Mouse (Mus musculus) T-helper 1 cell (primary cell): ENCODE data around the gene Nptxr.
"Not testable (repeated sequence)": the region's sequence is repeated elsewhere in the genome, so short reads cannot be mapped to it uniquely, and the experiment has no call there.

ENCODE experiments used
- in situ Hi-C: fragments of 300-600 bp; cut with MboI, MseI; formaldehyde crosslinking; loops from one replicate; pipeline ENCODE4 v1.15.1; 2025; ENCODE audit warnings: high pct_unique_total_duplicates

Gene Nptxr

DNA sequence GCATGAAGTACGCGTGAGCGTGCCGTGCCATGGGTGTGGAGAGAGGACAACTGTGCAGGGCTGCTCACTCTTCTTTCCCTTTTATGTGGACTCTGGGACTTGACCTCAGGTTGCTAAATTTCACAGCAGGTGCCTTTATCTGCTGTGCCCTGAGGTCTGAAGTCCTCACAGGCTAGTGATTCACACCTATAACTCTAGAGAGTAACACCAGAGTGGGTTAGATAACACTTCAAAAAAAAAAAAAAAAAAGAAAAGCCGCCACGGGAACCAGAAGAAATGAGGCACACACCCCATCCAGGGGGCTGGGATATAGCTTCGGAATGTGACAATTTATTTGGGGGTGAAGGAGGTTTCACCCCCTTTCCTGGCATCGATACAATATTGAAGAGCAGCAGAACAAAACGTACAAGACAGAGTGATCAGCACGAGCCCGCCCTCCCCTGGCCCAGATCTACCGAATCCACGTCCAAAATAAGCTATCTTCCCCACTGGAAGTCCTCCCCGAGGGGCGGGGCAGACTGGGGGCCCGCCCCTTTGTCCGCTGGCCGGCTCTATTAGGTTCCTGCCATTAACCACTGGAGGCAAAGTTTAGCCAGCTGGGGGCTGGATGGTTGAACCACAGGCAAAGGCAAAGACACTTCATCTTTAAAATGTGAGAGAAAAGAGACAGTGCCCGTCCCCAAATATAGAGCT, 19.2 kb upstream of the Nptxr start:
- in situ Hi-C loops = no loop called here

DNA sequence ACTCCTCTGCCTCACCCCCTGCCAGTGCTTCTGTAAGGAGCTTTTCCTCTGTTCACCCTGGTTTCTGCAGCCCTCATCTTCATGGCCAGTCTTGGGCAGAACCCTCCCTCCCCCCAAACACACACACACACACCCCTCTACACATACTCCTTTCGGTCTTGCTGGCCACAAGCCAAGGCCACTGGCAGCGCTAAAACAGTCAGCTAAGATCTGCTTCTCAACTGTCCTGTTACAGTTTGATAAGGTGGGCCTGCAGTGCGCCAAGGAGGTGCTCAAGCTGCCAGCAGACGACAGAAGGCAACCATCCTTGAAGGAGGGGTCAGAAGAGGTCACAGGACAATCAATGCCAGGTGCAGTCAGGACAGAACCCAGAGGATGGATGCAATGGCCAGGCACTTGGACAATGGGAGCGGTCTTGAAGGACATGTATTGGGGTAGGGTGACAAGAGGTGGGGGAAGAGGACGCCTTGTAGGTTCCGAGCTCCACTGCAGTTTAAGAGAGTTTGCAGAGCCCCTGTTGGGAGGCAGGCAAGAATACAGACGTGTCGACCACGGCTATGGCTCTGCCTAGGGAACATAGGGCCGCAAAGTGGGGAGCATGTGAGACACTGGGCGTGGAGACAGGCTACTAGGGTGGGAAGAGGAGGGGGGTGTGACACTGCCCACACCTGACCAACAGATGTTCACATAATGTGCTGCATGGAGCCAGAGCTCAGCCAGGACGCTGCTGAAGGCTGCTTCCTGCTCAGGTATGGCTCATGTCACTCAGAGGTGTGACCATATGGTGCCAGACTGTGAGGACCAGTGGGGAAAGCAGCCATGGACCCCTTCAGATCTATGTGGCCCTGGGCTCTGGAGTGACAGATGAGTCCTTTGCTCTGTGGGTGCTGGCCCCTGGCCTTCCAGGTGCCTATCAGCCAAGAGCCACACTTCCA, 18.0 kb upstream of the Nptxr start:
- in situ Hi-C loops = no loop called here

DNA sequence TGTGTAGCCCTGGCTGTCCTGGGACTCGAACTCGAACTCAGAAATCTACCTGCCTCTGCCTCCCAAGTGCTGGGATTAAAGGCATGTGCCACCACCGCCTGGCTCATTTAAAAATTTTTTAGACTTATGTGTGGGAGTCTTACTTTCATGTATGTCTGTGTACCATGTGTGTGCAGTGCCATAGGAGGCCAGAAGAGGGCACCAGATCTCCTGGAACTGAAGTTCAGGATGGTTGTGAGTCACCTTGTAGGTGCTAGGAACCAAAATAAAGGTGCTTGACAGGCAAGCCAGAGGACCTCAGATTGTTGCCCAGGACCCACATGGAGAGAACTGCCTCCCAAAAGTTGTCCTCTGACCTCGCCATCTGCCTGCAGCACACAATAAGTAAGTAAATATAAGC, 13.8 kb upstream of the Nptxr start:
- in situ Hi-C loops = no loop called here

DNA sequence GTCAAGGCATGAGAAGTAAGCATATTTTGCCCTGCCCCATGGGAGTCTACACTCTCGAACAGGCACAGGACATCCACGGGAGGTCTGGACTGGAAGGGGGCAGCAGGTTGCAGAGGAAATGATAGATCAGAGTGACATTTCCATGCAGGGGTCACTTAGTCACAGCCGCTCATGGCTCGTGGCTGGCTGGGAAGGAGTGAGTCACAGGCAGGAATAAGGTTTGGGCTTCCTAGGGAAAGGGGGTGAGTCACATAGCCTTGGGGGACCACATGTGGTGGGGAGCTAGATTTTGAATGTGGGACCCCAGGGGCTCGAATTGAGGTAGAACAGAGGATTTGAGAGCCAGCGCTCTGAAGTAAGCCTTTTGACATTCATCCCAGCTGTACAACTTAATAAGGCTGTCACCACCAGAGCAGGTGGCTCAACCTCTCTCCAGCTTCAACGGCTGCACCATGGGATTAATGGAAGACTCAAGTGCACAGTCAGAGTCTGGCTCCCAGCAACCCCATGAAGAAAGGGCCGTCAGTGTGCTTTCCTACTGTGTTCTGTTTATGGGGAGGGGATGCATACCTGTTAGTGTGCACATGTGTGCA, 9.2 kb upstream of the Nptxr start:
- in situ Hi-C loops = no loop called here

DNA sequence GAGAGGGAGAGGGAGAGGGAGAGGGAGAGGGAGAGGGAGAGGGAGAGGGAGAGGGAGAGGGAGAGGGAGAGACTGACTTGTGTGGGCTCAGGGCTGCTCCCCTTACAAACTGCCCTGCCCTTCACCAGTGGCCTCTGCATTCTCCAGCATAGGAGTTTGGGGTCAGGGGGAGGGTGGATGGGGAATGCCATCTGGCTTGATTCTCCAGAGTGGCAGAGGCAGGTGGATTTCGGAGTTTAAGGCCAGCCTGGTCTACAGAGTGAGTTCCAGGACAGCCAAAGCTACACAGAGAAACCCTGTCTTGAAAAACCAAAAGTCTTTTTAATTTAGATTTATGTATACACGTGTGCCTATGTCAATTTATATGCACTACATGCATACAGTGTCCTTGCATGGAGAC, 8.3 kb upstream of the Nptxr start:
- in situ Hi-C loops = not testable (repeated sequence)

DNA sequence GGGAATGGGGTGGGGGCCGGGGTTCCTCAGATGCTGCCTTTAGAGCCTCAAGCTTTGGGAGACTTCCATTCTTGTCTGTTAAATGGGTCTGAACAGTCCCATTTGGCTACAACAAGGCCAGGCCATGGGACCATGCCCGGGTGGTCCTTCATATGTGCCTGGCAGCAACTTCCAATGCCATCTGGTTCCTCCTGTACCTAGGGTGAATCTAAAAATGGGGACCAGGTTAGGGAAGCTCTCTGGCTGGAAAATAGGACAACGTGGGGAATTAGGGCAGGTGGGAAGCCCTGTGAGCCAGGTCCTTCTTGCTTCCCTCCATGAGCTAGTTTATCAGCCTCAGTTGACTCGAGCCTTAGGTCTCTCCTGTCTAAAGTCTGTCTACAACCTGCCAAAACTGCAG, 6.4 kb upstream of the Nptxr start:
- in situ Hi-C loops = no loop called here

DNA sequence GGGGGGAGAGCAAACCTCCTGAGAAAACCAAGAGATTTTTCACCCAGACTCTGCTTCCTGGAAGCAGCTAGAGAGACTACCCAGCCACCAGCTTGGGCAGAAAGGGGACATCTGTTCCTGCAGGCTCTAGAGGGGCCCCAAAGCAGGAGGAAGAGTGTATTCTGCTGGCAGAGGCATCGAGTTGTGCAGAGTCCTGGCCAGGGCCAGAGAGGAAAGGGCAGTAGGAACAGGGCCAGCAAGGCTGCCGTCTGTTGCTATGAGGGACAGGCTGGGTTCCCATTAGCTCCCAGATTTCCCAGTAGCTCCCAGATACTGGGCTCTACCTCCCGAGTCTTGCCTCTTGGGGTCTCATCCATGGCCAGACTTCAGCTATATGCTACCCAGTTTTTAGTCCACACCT, 5.5 kb upstream of the Nptxr start:
- in situ Hi-C loops = no loop called here

DNA sequence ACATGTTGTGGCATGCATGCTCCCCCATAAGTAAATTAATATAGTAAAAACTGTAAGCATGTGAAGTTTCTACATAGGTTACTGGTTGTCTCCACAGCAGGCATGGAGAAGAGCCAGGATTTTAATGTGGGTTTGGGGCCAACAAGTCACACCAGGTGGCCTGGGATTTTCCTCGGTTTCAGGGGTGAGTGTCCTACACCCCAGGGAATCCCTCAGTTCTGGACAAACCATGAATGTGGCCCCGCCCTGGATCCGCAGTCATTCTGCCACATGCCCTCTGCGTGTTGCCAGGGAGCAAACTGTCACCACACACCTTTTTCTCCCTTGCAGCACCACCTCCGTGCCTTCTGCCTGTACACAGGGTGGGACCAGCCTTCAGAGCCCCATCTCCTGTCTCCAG, 4.1 kb upstream of the Nptxr start:
- in situ Hi-C loops = no loop called here

DNA sequence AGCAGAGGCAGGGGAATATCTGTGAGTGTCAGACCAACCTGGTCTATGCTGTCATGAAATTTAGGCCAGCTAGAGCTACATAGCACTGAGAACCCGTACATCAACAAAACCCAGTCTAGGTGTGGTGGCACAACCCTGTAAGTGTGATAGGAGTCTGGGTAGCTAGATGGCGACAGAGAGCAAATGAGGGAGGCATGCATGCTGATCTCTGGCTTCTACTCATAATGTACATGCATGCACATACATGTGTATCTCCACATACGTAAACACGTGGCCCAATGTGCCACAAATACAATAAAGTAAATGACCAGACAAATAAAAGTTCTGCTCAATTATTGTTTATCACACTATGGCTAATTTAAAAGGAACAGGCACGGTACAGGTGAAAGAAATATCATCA, 3.5 kb upstream of the Nptxr start:
- in situ Hi-C loops = no loop called here

DNA sequence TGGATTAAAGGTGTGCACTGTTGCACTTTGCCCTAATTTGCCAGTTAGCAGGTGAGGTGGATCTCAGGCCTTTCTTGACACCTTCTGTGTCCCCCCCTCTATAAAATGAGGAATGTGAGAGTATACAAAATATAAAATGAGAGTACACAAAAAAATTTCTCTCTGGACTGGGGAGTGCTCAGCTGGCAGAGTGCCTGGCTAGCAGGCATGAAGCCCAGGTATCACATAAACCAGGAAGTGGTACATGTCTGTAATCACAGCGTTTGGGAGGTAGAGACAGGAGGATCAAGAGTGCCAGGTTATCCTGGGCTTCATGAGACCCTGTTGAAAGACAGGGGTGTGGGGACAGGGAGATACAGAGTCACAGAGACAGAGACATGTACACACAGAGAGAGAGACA, 2.5 kb upstream of the Nptxr start:
- in situ Hi-C loops = no loop called here

DNA sequence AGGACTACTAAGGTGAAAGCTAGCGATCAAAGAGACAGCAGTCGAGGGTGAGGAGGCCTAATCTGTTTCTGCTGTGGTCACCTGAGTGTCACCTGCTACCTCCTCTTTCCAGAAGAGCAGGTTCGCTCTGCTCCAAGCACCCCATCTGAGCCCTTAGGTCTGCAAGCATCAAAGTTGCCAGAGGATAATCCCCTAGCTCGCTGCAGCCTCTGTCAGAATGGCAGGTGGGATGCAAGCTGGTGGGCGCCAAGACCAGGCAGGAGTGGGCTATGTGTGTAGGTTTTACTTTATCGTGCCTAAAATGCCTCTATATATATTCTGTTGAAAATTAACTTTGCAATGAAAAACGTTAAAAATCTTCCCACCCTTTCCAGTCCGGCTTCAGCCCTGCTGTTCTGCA, 680 bp upstream of the Nptxr start:
- in situ Hi-C loops = no loop called here

DNA sequence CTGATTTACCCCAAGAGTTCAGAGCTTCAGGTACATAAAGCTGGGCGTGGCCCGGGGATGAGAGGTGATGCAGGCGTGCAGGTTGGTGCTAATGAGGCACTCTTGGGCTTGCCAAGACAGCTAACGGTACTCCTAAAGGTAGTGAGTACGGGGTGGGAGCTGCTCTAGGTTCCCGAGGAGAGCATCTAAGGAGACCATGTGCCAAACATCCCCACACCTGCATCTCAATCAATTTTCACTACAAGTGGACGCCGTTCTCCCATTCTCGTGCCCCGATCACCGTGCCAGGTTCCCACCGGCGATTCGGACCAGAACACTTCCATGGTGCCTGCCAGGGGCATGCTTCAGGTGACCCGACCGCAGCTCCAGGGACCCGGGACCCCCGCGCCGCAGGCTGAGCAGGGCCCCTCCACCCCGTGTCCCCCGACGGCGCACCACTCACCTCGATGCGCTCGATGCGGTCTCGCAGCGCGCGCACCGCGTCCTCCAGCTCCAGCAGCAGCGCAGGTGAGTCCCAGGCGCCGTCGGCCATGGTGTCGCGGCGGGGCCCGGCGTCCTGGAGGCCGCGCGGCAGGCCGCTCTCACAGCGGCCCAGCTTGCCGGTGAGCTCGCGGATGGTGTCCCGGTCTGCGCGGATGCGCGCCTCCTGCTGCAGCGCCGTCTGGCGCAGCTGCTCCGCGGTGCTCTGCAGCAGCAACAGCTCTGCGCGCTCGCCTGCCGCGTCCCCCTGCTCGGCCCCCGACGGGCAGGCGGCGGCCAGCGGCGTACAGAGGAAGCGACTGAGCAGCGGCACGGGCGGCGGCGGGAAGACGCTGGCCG, 824 bp downstream of the Nptxr start:
- in situ Hi-C loops = no loop called here

DNA sequence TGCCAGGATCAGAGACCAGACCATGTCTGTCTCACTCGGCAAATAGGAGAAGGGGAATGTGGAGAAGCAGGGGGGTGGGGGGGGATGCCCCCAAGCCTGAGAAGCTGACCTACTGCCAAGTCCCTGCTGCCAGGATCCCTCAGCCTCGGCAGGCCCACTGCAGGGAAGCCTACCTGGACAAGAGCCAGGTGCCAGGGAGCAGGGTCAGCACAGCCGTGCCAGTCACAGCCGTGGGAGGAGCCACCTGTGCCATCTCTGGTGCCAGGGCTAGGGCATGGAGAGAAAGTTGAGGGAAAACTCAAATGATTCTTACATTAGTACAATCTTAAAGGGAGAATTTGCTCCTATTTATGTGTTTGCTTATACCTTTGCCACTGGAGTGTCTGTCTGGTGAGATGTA, 2.3 kb downstream of the Nptxr start:
- in situ Hi-C loops = no loop called here

DNA sequence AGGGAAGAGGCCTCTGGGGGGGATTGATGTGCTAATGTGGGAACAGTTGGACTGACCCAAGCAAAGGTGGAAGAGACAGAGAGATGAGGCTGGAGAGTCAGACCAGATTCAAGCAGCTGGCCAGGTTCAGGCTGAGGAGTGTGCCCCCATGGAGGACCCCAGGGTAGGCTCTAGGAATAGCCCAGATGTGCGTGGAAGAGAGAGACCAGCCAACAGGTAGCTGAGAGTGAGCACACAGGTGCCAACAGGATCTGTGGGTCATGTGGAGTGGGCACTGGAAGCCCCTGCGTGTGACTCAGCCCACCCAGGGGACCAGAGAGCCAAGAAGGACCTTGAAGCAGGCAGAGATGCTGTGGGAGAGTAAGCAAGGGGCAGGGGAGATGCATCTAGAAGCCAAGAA, 2.9 kb downstream of the Nptxr start:
- in situ Hi-C loops = no loop called here

DNA sequence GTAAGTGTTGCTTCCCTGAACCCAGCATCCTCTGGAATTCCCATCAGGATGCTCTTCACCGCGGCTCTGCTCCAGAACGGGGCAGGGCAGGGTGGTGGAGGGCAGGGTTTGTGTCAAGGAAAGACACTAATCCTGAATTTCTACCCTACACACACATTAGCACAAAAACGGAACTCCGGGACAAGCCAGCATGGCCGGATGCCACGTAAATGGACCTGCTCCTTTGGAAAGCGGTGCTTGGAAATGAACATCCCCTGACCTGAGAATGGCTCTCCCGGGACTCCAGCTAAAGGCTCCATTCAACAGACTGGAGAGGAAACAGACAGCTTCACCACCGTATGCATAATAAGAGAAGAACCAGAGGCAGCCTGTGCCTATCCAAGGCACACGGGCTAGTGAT, 3.9 kb downstream of the Nptxr start:
- in situ Hi-C loops = no loop called here

DNA sequence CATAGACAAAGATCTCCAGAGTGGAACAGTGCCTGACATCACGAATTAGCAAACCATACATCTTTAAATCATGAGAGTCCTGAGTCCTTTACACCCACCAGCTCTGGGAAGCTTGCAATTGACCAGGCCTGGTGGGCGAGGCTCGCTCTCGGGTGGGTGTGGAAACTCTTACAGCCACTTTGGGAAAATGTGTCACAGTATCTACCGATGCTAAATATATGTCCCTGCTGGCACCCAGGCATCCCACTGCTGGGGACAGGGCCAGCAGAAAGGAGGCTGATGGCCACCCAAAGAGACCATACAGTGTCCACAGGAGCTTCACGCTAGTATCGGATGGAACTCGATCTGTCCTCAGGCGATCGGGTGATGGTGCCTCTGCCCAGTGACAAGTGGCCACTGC, 6.0 kb downstream of the Nptxr start:
- in situ Hi-C loops = no loop called here

DNA sequence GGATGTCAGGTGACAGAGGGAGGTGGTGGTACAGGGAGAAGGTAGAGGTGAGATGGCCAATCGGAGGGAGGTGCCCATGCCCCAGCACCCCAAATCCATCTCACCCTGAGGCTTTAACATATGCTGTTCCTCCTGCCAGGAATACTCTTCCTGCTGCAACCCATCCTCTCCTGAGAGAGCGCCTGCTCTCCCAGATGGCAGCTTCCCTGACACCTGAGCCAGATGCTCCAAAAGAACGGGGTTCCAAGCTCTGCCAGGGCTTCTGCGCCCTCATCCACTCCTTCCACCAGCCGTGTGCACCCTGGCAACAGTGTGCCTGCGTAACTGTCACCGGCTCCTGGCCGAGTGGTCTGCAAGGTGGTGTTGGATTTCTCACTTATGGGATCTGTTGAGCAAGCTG, 6.9 kb downstream of the Nptxr start:
- in situ Hi-C loops = no loop called here

DNA sequence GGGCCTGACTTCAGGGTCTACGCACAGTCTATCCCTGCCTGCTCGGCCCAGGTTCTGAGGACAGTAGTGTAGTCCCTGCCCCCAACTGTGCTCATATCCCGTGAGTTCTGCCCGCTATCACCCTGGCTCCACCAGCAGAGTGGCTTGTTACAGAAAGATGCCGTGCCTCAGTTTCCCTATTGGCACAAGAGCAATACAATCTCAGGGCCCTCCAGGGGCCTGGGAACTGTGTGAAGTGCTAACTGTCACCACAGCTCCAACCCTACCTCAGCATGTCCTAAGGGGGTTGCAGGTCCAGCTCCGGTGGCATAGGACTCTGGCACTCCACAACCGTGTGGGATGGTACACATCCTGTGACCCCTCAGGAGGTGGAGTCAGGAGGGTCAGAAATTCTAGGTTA, 7.5 kb downstream of the Nptxr start:
- in situ Hi-C loops = no loop called here

DNA sequence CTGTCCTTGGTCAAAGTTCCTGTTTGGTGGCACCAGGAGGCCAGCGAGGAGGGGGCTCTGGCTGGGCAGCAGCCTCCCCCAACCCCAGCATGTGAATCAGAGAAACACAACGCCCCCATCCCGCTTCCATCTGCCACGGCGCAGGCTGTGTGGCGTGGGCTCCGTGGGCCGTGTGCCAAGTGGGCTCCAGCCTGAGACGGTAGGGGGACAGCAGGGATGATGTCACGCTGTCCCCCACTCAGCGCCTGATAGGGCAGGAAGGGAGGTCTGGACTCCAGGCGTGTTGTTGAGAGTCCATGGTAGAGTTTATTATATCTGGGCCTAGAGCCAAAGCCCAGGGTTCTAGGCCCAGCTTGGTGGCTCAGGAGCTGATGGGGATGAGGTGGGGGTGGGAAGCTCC, 8.3 kb downstream of the Nptxr start:
- in situ Hi-C loops = no loop called here

DNA sequence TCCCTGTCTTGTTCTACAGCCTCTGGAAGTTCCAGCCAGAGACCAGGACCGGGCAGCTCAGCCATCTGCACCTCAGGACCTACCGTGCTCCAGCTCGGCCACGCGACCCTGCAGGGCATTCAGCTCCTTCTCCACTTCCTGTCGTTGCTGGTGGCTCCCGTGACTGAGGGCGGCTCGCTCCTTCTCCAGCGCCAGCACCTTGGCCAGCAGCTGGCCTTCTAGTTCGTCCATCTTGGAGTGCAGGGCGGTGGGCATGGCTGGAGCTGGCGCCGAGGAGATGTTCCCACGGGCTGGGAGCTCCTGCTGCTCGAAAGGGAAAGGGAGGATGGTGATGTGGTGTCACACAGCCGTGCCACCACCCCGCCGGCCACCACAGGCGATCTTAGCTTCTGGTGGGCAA, 10.4 kb downstream of the Nptxr start:
- in situ Hi-C loops = no loop called here

DNA sequence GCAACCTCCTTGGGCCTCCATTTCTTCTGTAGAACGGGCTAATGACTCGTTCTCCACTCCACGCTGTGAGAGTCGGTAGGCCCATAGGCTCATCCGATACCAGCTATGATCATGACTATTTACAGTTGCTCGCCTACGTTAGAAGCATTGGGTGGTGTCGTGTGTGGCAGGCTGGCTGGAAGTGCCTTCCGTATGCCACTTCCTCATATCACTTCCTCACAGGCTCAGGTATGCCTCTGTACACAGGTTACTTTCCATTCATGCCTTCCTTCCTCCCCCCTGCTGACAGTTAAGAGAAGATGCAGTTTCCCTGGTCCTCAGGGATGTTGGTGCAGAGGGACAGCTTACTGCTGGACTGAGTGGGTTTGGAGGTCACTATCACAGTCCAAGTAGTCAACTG, 11.5 kb downstream of the Nptxr start:
- in situ Hi-C loops = no loop called here

DNA sequence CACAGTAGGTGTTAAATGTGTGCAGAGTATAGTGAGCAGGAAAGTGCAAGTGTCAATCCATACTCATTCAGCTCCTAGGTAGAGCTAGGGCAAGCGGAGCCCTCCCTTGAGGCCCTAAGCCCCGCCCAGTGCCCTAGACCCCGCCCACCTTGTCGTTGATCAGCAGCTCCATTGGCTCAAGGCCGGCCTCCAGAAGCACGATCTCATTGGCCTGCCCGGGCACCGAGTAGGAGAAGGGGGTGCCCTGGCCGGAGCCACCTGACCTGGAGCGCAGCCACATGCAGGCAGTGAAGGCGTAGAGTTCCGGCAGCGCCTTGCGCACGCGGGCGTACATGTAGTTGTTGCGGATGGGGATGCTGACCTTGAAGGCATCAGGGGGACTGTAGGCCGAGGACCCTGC, 12.1 kb downstream of the Nptxr start:
- in situ Hi-C loops = no loop called here
